Mouse (Mus musculus): Measurements from ENCODE around the gene Insyn1. TPM values are rescaled to one million over a fixed set of nuclear protein-coding genes. Genes with fewer than 3 reads are reported as not detected.

Insyn1 gene
- total and polyA plus RNA-seq, 3 experiments: 2.4 to 5.5 (median 2.5) TPM

DNA sequence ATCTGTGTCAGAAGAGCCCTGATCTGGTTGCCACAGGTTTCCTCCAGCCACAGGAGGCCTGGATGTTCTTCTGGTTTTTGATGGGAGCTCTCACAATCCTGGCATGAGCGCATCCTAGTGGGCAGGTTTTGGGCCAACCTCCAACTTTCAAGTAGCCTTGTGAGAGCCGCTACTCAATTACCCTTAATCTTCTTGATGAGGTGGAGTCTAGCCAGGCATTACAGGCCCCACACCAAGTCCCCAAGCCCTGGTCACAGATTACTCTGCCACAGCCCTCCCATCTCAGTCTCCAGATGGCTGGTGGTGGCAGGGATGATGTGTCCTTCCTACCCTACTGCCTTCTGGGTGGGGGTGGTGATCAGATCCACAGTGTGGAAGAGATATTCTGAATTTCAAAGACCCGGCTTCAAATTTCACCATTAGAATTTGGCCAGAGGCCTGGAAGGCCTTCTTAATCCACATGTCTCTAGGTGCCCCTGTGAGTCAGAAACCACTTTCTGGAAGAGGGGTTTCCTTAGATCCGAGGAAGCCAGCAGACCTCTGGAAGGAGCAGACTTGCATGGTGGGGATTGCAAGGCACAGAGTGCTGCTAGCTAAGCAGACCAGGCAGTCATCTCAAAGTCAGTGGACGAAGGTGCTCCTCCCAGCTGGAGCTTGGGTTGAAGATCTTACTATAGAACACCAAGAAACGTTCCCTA, 29.4 kb upstream of the Insyn1 start:
- Histone ChIP-seq H3K4me3 (replicated peaks in 1 of 3; ENCODE audit: low read depth in 2 of 3, low read length in 2 of 3, poor library complexity in 1 of 3) (no peak overlapping the region), H3K9ac (ENCODE audit: insufficient read depth, low read depth) (no peak overlapping the region), H3K27ac (ENCODE audit: insufficient read depth, low read depth) (no peak overlapping the region), H3K4me1 (ENCODE audit: control insufficient read depth in 1 of 2, insufficient read depth in 2 of 2) (no peaks in the 10 kb centered on the region), H3K4me2 (ENCODE audit: insufficient read depth, low read depth, poor library complexity, severe bottlenecking) (no peak overlapping the region), H3K9me3 (replicated peaks; ENCODE audit: low read length) (no peaks in the 10 kb centered on the region), H3K36me3 (replicated peaks in 1 of 2; ENCODE audit: control insufficient read depth in 1 of 2, insufficient read depth in 1 of 2, low read length in 1 of 2) (no peaks in the 10 kb centered on the region), H3K27me3 (replicated peaks) (no peaks in the 10 kb centered on the region), H3K79me2 (replicated peaks; ENCODE audit: control insufficient read depth, extremely low read depth, insufficient read depth, poor library complexity, severe bottlenecking) (no peaks in the 10 kb centered on the region)
- no peak for DNase-seq (ENCODE audit: extremely low read depth)
- in situ Hi-C loops (cut with MboI; ENCODE audit: low pct_ligation_motif_present, low pct_unique_long_range_greater_than_20kb, low sequenced_read_pairs): no loop called here
- TF ChIP-seq ZMIZ1 (IDR thresholded peaks at IDR 0.05; ENCODE audit: low read depth, low read length): no peak
- no peak for TF ChIP-seq MAX (IDR thresholded peaks at IDR 0.05; ENCODE audit: low read length)
- no peak for TF ChIP-seq MAZ (IDR thresholded peaks at IDR 0.05; ENCODE audit: low read depth, low read length)
- no peak for TF ChIP-seq ELF1 (IDR thresholded peaks at IDR 0.05; ENCODE audit: low read depth, low read length)
- no peak for TF ChIP-seq CHD1 (IDR thresholded peaks at IDR 0.05; ENCODE audit: low read depth, low read length)
- no peak for TF ChIP-seq USF1 (IDR thresholded peaks at IDR 0.05; ENCODE audit: low read depth, low read length)
- dilution Hi-C loops (cut with MboI; ENCODE audit: extremely low pct_ligation_motif_present, extremely low pct_unique_long_range_greater_than_20kb, low sequenced_read_pairs): no loop called here

DNA sequence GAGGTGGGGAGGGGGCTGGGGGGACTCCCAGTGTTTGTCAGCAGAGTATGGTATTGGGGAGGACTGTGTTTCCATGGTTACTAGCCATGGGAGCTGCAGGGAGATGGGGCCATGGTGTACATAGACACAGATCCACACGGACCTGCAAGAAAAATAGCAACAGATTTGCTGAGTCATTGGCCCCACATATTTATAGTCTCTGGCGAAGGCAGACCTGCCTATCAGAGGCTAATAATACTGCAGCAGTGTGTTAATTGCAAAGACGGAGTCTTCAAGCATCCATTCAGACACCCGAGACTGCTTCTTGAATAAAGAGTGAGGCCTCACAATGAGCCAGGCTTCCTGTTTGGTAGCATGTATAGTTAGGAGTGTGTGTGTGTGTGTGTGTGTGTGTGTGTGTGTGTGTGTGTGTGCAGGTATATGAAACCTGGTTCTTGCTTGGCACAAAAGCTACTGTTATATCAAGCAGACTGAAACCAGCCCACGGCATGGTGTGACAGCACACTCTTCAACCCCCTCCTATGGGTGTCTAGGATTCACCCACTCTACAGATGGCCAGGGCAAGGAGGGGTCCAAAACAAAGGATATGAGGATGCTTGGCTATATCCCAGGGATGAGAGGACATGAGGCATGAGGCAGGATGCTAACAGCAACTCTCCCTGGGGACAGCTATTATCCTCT, 20.9 kb upstream of the Insyn1 start:
- dilution Hi-C loops (cut with MboI; ENCODE audit: extremely low pct_ligation_motif_present, extremely low pct_unique_long_range_greater_than_20kb, low sequenced_read_pairs): no loop called here
- in situ Hi-C loops (cut with MboI; ENCODE audit: low pct_ligation_motif_present, low pct_unique_long_range_greater_than_20kb, low sequenced_read_pairs): no loop called here
- no peaks in the 10 kb centered on the region for H3K36me3 ChIP-seq (replicated peaks in 1 of 2; ENCODE audit: control insufficient read depth in 1 of 2, insufficient read depth in 1 of 2, low read length in 1 of 2)
- peaks cover 0 to 6% of the 10 kb centered on the region in 2 experiments; a peak in 1 of 4 replicates for H3K4me1 ChIP-seq (ENCODE audit: control insufficient read depth in 1 of 2, insufficient read depth in 2 of 2)
- H3K4me3 ChIP-seq (replicated peaks in 1 of 3; ENCODE audit: low read depth in 2 of 3, low read length in 2 of 3, poor library complexity in 1 of 3): no peak overlapping the region
- H3K9ac ChIP-seq (ENCODE audit: insufficient read depth, low read depth): no peak overlapping the region
- no peak overlapping the region for H3K4me2 ChIP-seq (ENCODE audit: insufficient read depth, low read depth, poor library complexity, severe bottlenecking)
- no peaks in the 10 kb centered on the region for H3K9me3 ChIP-seq (replicated peaks; ENCODE audit: low read length)
- no peak overlapping the region for H3K27ac ChIP-seq (ENCODE audit: insufficient read depth, low read depth)
- H3K79me2 ChIP-seq (replicated peaks; ENCODE audit: control insufficient read depth, extremely low read depth, insufficient read depth, poor library complexity, severe bottlenecking): no peaks in the 10 kb centered on the region
- no peak for DNase-seq (ENCODE audit: extremely low read depth)
- TF ChIP-seq JUN (IDR thresholded peaks at IDR 0.05; ENCODE audit: insufficient read depth, low read depth, low read length) (no peak), PAX5 (IDR thresholded peaks at IDR 0.05; ENCODE audit: low read length) (no peak), UBTF (IDR thresholded peaks at IDR 0.05; ENCODE audit: low read depth, low read length) (no peak), MXI1 (IDR thresholded peaks at IDR 0.05; ENCODE audit: low read depth, low read length) (no peak), EP300 (IDR thresholded peaks at IDR 0.05; ENCODE audit: low read length) (no peak), SMC3 (IDR thresholded peaks at IDR 0.05; ENCODE audit: low read depth, low read length) (no peak), JUND (conservative IDR thresholded peaks at IDR 0.05; ENCODE audit: low read depth, low read length) (no peak), KAT2A (IDR thresholded peaks at IDR 0.05; ENCODE audit: insufficient replicate concordance, low read length) (no peak), CHD2 (IDR thresholded peaks at IDR 0.05; ENCODE audit: low read length) (no peak), BHLHE40 (IDR thresholded peaks at IDR 0.05; ENCODE audit: low read depth, low read length) (no peak), NRF1 (IDR thresholded peaks at IDR 0.05; ENCODE audit: low read depth, low read length) (no peak), ZKSCAN1 (IDR thresholded peaks at IDR 0.05; ENCODE audit: borderline replicate concordance, low read depth, low read length) (no peak), RAD21 (IDR thresholded peaks at IDR 0.05; ENCODE audit: low read depth, low read length) (no peak), TBP (conservative IDR thresholded peaks at IDR 0.05; ENCODE audit: low read depth, low read length) (no peak), CHD1 (IDR thresholded peaks at IDR 0.05; ENCODE audit: low read depth, low read length) (no peak), USF1 (IDR thresholded peaks at IDR 0.05; ENCODE audit: low read depth, low read length) (no peak), USF2 (conservative IDR thresholded peaks at IDR 0.05; ENCODE audit: low read depth, low read length) (no peak)
- peaks cover 9% of the 10 kb centered on the region for H3K27me3 ChIP-seq (replicated peaks)

All from CH12.LX (cell line).